Mouse (Mus musculus) lung, postnatal 14 days (tissue): ENCODE data around the gene Sik3.
A peak's percentile ranks its signal among the peaks of the same experiment; 100 is the strongest.
"Not testable (repeated sequence)": the region's sequence is repeated elsewhere in the genome, so short reads cannot be mapped to it uniquely, and the experiment has no call there.

Experiments used
- DNase-seq: peaks from one replicate; pipeline ENCODE4 v3.0.0; 2021

Gene Sik3

GRCm38 (mm10) chr9:46155818-46156217 is 143.2 kb downstream of the Sik3 start:
- not testable (repeated sequence) for DNase-seq

GRCm38 (mm10) chr9:46156711-46157110 is 144.1 kb downstream of the Sik3 start:
- no peak for DNase-seq

DNA sequence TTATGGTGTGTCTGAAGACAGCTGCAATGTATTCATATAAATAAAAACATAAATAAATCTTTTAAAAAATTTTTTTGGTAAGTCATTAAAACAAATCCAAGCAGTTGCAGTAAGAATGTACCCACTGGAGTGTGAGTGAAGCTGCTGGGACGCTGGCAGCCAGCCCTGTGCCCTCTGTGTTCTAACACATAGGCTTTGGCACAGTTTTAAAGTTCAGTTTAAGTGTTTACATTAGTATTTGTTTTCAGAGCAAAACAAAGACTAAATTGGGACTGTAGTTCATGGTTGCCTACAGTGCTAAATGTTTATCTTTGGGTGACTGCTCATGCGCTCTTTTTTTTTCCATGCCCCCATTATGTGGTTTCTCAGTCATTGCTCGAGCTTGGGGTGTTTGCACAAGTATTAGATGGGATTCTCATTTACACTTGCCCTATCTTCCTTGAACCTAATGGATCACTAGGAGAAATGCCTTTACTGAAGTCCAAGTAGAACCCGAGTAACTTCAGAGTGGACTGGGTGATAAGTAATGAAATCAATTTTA is 145.7 kb downstream of the Sik3 start:
- DNase-seq: peak; percentile 64

DNA sequence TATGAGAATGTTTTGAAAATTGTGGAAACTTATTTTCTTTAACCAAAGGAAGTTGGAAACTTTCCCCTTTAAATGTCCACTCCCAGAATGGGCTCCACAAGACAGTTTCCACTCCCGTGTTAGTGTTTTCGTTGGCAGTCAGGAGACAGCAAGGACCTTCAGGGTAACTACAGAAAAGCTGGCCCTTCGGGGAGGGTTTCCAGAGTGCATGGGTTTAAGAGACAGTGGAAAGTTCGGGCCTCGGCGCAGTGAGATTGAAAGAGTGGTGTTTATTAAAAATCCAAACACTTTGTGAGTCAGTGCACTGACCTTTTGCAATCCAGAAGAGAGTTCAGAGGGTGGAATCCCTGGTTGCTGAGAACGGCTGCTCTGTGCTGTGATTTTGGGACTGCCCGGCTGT is 150.8 kb downstream of the Sik3 start:
- peak; percentile 37 for DNase-seq

- no peak for DNase-seq
Observed at GRCm38 (mm10) chr9:46168802-46169201, 156.2 kb downstream of the Sik3 start.

- no peak for DNase-seq
Observed at GRCm38 (mm10) chr9:46172251-46172650, 159.6 kb downstream of the Sik3 start.

DNA sequence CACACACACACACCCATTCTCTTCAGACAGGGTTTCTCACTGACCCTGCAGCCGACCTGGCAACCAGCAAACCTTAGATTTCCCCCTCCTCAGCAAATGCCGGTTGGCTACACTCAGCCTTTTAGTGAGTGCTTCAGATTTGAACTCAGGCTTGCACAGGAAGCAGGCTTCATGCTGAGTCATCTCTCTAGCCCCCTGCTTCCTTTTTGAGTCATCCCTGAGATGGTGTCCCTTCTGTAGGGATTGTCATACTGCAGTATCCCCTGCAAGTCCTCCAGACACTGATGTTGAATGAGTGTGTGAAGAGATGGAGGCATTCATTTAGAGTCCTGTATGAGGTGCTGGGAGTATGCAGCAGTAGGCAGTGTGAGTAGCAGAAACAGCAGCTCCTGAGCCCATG is 160.3 kb downstream of the Sik3 start:
- no peak for DNase-seq

DNA sequence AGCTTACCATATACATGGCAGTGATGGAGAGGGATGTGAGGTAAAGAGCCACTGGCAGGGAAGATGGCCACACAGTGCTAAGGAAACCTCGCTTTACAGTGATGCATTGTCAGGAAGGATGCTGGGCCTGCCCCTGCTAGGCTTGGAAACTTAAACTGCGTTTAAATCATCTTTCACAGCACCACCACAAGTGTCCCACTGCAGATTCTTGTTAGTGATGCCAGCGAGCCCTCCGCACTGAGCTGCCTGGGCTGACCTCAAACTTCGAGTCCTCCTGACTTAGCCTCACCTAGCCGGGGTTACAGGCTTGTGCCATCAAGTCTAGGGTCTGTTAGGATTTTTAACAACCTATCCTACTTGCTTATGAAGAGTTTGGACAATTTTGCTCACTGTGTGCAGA is 161.3 kb downstream of the Sik3 start:
- DNase-seq: no peak

- DNase-seq: no peak
Observed at GRCm38 (mm10) chr9:46174770-46175294, 162.2 kb downstream of the Sik3 start.

GRCm38 (mm10) chr9:46175300-46175699 is 162.7 kb downstream of the Sik3 start:
- DNase-seq: peak; percentile 53

DNA sequence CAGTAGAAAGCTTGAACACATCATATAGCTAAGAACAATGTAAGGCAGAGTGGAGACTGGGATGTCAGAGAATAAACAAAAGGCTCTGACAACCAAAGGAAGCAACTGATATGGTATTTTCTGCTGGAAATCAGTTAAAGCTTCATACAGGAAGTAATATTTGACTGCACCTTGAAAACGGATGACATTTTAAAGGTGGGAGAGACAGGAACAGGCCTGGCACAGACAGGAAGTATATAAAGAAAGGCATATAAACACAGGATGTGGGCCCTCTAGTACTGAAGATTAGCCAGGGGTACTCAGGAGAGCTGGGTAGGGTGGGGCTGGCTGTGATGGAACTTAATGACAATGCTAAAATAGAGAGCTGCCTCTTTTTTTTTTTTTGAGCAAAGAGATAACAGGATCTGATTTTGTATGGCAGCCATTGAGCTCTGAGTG is 163.3 kb downstream of the Sik3 start:
- no peak for DNase-seq

DNA sequence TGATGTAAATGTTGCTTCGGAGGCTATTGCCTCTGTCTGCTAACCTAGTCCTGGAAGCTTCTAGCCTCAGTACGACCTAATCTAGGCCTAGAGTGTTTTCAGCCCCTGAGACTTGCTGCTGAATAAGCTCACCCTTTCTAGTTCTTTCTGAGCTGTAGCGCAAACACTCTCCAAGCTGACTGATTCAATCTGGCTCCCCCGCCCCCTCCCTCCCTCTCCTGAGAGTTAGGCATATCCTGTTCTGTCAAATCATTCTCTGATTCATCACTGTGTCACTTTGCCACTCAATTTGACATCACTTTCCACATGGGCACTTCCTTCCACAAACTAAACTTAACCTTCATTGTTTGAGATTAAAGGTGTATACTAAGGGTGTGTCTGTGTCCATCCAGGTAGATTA is 164.0 kb downstream of the Sik3 start:
- DNase-seq: no peak

GRCm38 (mm10) chr9:46178595-46178994 is 166.0 kb downstream of the Sik3 start:
- no peak for DNase-seq

- no peak for DNase-seq
Observed at GRCm38 (mm10) chr9:46181297-46181696, 168.7 kb downstream of the Sik3 start.

- DNase-seq: no peak
Observed at GRCm38 (mm10) chr9:46184542-46184941, 171.9 kb downstream of the Sik3 start.

DNA sequence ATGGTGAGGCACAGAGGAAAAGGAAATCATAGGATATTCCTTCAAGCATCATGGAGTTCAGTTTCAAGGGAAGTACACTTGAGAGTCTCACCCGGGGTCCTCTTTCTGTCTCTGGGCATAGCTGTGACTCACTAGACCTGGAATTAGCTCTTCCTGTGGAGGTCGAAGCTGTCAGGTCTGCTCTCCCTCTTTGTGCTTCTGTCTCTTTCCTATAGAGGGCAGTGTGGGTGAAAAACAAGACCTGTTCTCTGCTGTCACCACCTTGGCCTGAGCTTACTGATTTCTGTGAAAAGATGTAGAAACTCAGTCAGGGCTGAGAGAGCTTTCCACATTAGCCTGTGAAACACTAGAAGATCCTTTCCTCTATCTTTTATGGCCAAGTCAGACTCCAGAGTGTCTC is 172.6 kb downstream of the Sik3 start:
- peak; percentile 42 for DNase-seq

DNA sequence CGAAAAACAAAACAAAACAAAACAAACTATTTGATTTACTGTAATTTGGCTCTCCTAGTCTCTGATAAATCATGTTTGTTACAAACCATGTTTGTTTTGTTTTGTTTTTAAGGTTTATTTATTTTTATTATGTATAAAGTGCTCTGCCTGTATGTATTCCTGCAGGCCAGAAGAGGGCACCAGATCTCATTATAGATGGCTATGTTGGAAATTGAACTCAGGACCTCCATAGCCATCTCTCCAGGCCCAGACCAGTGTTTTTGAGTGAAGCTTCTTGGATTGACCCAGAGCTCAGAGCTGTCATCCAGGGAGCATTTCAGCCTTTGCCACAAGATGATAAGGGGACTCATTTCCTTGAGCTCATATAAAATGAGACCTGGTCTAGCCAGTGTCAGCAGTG is 173.8 kb downstream of the Sik3 start:
- no peak for DNase-seq

- no peak for DNase-seq
Observed at GRCm38 (mm10) chr9:46188370-46188769, 175.8 kb downstream of the Sik3 start.

- no peak for DNase-seq
Observed at GRCm38 (mm10) chr9:46188956-46189355, 176.3 kb downstream of the Sik3 start.

- no peak for DNase-seq
Observed at GRCm38 (mm10) chr9:46189381-46189780, 176.8 kb downstream of the Sik3 start.

DNA sequence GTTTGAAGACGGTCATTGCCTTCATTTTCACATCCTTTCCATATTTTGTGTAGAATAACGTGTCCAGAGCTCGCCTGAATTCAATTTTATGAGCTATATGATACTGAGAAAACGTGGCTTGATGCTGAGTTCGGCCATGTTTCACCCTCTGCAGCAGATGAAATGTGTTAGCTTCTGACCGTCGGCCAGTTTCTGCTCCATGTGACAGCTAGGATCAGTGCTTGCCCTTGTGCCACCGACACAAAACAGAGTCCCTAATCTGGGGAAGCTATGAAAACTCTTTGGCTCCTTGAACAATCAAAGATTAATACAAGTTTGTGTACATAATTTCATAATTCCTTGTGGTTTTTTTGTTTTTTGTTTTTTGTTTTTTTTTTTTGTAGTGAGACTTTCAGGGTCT is 178.6 kb downstream of the Sik3 start:
- DNase-seq: no peak

DNA sequence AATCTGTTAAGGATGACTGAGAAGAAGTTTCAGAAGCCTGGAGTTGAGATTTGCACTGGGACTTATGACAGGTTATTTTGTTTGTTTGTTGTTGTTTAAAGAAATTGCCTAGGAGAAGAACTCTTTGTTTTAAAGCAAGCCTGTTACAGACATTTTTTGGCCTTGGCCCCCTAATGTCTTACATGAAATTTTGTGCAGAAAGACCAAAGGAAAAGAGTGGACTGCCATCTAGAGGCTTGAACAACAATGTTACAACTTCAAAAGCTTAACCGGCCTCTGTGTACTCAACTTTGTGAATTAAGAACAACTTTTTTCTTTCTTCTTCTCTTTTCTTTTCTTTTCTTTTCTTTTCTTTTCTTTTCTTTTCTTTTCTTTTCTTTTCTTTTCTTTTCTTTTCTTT is 179.0 kb downstream of the Sik3 start:
- DNase-seq: no peak

GRCm38 (mm10) chr9:46192642-46193041 is 180.0 kb downstream of the Sik3 start:
- no peak for DNase-seq

DNA sequence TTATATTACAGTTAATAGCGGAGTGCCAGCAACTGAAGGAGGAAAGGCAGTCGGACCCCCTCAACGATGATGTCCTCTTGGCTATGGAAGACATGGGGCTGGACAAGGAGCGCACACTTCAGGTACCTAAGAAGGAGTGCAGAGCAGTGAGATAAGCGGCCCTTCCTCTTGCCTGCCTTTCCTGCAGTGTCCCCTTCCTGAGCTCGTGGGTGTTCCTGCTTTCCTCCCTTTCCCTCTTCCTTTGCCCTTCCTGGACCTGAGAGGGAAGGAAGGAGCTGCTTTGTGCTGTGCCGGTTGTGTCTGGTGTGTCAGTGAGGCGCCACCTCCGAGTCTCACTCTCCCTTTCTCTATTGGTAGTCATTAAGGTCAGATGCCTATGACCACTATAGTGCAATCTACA is 182.2 kb downstream of the Sik3 start:
- DNase-seq: no peak

DNA sequence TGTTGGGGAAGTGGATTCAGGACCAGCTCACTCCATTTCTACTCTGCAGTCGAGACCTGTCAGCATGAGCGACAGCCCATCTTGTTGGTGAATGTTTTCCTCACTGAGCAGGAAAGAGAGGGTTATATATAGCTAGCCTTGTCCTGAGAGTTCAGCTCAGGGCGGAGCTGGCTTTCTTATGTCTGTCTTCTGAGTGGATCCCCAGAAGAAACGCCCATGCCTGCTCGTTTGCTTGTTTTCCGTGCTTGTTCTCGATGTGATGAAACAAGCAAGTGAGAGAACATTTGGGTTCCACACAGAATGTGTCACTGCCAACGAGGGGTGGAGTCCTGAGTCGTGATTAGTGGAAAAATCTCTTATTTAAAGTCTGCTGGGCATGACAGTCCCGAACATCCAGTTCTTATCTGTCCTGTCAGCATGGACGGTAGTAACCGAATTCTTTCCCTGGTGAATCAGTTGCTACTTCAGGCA is 184.1 kb downstream of the Sik3 start:
- peak; percentile 49 for DNase-seq
